Mouse (Mus musculus) embryonic facial prominence, embryonic 10.5 days (tissue): ENCODE measurements around the gene Bsdc1. TPM values are rescaled to one million over a fixed set of nuclear protein-coding genes. Genes with fewer than 3 reads are reported as not detected.

ENCODE experiments used
- DNase-seq: peaks from one replicate; pipeline ENCODE4 v3.0.0-alpha.2; 2017; ENCODE audit warnings: low spot score
- H3K27ac ChIP-seq: fragments of 300-500 bp; sonication (generic); replicated peaks from 2 replicates; pipeline ENCODE4 v1.5.1; 2016; ENCODE audit warnings: mild to moderate bottlenecking
- H3K27me3 ChIP-seq: fragments of 300-500 bp; sonication (generic); replicated peaks from 2 replicates; pipeline ENCODE4 v1.6.1; 2016; ENCODE audit warnings: low read depth, mild to moderate bottlenecking; ENCODE audit not compliant: poor library complexity, severe bottlenecking
- H3K36me3 ChIP-seq: fragments of 300-500 bp; sonication (generic); replicated peaks from 2 replicates; pipeline ENCODE4 v1.6.1; 2016; ENCODE audit warnings: mild to moderate bottlenecking, moderate library complexity
- H3K4me1 ChIP-seq: fragments of 300-500 bp; sonication (generic); 2 replicates; pipeline ENCODE4 v1.6.1; 2016
- H3K4me3 ChIP-seq: fragments of 300-500 bp; sonication (generic); 2 replicates; pipeline ENCODE4 v1.5.1; 2016; ENCODE audit warnings: mild to moderate bottlenecking, moderate library complexity
- H3K9me3 ChIP-seq: fragments of 300-500 bp; sonication (generic); 2 replicates; pipeline ENCODE4 v1.6.1; 2016; ENCODE audit warnings: mild to moderate bottlenecking
- WGBS: fragments of 180-500 bp; shearing (Covaris S2); methylation state at CpG from one replicate; pipeline ENCODE4 v1.1.7; 2016; 5-methylcytosine and 5-hydroxymethylcytosine counted together
- polyA plus RNA-seq: library from polyadenylated mRNA; unstranded; fragments of >200 nt; fragmentation: Nextera tagmentation; extraction: Ambion mirVana; gene quantifications from 2 replicates; pipeline ENCODE4 v1.2.1, GENCODE M21; 2016

Bsdc1 gene
- polyA plus RNA-seq, 1 experiment from 2014 or later: 21.5 TPM

DNA sequence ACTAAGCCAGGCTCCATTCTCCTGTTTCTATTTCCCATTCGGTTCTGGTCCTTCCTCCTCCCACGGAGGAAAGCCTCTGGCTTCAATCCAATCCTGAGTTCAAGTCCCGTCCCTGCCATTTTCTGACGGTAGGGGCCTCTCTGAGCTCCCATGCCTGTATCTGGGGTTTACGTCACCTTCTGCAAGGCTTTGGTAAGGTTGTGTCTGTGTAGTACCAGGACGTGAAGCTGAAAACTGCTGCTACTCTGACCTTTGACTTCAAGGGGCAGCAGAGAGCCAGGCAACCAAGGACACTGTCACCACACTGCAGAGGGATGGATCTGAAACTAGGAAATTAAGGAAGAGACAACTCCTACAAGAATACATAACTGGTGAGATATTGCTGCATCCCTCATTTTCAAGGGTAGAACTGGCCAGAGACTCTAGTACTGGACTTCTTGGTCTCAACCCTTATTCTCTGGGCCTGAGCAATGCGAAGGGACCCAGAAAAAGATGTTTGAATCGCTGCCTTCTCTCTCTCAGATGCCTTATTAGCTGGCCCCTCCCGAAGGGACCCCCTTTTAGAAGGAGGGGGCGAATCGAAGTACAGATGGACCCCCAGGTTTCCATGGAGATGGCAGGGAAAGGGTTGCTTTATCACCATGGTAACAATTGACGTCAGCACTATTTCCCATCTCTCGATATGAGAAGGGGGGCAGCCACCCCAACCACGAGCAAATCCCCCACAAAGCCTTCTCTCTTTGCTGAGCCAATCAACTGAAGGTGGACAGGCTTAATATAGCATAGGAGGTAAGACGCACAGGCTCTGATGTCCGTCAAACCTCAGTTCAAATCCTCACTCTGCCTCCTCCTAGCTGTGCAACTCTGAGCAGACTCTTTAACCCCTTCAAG is 34.5 kb downstream of the Bsdc1 start:
- no peak for DNase-seq
- H3K4me1 ChIP-seq: peaks cover 56% of the 10 kb centered on the region
- H3K4me3 ChIP-seq: peak overlapping the region; percentile 21; the same call in 1 of the 2 replicates
- peak overlapping the region; percentile 1; the same call in 1 of the 2 replicates for H3K27ac ChIP-seq
- H3K27me3 ChIP-seq: peaks cover 25% of the 10 kb centered on the region
- H3K36me3 ChIP-seq: no peaks in the 10 kb centered on the region
- no peaks in the 10 kb centered on the region for H3K9me3 ChIP-seq
- 41% methylated on average over 16 of the region's 16 CpGs for WGBS

- peaks cover 18% of the 10 kb centered on the region for H3K27me3 ChIP-seq
- peaks cover 54% of the 10 kb centered on the region for H3K4me1 ChIP-seq
- H3K27ac ChIP-seq: peak overlapping the region; percentile 1; the same call in 1 of the 2 replicates
These were observed 35.2 kb downstream of the Bsdc1 start for GRCm38 (mm10) chr4:129496631-129497030.

DNA sequence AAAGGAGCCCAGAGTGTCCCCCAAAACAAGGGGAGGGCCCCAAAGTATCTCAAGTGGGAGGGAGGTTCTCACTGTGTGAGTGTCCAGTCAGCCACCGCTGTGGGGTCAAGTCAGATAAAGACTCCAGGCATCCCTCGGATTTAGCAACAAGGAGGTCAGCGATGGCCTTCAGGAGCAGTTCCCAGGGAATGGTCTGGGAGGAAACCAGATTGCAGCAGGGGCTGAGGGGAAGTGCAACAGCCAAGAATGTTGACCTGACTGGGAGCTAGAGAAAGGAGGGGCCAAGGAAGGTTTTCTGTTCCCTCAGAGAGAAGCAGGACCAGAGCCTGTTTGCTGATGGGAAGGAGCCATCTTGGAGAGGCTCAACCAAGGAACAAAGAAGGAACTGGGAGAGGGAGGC is 37.6 kb downstream of the Bsdc1 start:
- Histone ChIP-seq H3K36me3 (no peaks in the 10 kb centered on the region), H3K27me3 (0 out of 2 replicates have a peak, but pooled peaks cover 3% of the 10 kb centered on the region), H3K4me3 (no peak overlapping the region), H3K4me1 (peaks cover 61% of the 10 kb centered on the region), H3K9me3 (no peaks in the 10 kb centered on the region), H3K27ac (peak overlapping the region; percentile 69)
- DNase-seq: no peak
- 74% methylated on average over 3 of the region's 3 CpGs for whole genome bisulfite sequencing

More at GRCm38 (mm10) chr4:129496631-129497030, 35.2 kb downstream of the Bsdc1 start:
- Histone ChIP-seq H3K9me3 (no peaks in the 10 kb centered on the region), H3K36me3 (no peaks in the 10 kb centered on the region), H3K4me3 (peak overlapping the region; percentile 21; the same call in 1 of the 2 replicates)
- DNase-seq: peak; percentile 27
- WGBS: 30% methylated on average over 6 of the region's 6 CpGs

DNA sequence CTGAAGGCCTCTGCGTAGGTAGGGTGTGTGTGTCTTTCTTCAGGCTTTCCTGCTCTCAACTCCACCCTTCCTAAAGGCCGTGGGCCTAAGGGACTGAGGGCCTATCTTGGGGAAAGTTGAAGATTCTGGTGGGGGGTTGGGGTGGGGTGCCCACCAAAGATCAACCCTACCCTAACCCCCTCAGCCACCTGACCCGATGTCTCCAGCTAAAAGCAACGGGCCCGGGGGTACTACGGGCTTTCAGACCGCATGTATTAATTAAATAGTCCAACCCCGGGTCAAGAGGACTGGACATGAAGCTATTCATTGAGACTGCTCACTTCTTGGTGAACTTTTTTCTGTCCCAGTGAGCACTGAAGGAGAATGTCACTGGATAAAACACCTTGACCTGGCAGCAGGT is 38.6 kb downstream of the Bsdc1 start:
- Histone ChIP-seq H3K4me3 (peak overlapping the region; percentile 65), H3K36me3 (no peaks in the 10 kb centered on the region), H3K9me3 (no peaks in the 10 kb centered on the region), H3K27me3 (0 out of 2 replicates have a peak, but pooled peaks cover 3% of the 10 kb centered on the region), H3K27ac (peak overlapping the region; percentile 89), H3K4me1 (peaks cover 67% of the 10 kb centered on the region)
- WGBS: 72% methylated on average over 8 of the region's 8 CpGs
- DNase-seq: no peak

- Histone ChIP-seq H3K27me3 (0 out of 2 replicates have a peak, but pooled peaks cover 3% of the 10 kb centered on the region), H3K4me1 (peaks cover 59% of the 10 kb centered on the region), H3K4me3 (peak overlapping the region; percentile 65), H3K9me3 (no peaks in the 10 kb centered on the region), H3K36me3 (no peaks in the 10 kb centered on the region), H3K27ac (peak overlapping the region; percentile 89)
- 2% methylated on average over 49 of the region's 49 CpGs for WGBS
- DNase-seq: peak; percentile 98
These were observed 39.5 kb downstream of the Bsdc1 start for GRCm38 (mm10) chr4:129500607-129501566.

DNA sequence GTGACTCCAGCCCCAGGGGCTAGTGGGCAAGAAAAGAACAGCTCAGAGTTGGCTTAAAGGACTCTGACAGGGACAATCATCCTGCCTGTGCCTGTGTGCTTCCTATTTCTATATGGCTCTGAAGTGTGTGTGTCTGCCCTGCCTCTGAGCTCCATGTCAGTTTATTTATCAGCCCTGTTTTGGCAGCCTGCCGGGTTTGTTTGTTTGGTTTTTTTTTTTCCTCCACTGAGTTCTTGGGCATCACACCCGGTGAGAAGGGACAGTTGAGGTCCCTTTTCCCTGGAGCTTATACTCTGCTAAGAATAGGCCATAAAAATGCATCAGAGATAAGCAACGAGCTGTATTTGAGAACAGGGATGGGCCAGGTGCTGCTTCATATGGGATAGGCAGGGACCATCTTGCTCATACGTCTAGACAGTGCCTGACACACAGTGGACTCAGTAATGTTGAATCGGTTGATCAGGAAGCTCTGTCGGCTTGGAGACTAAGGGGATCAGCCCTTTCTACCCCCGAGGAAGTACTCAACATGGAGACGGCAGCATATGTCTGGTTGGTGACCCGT is 41.0 kb downstream of the Bsdc1 start:
- no peak overlapping the region for H3K4me3 ChIP-seq
- H3K9me3 ChIP-seq: no peaks in the 10 kb centered on the region
- H3K36me3 ChIP-seq: no peaks in the 10 kb centered on the region
- 73% methylated on average over 9 of the region's 9 CpGs for WGBS
- peaks cover 46% of the 10 kb centered on the region for H3K4me1 ChIP-seq
- 0 out of 2 replicates have a peak, but pooled peaks cover 3% of the 10 kb centered on the region for H3K27me3 ChIP-seq
- DNase-seq: no peak
- H3K27ac ChIP-seq: no peak overlapping the region

DNA sequence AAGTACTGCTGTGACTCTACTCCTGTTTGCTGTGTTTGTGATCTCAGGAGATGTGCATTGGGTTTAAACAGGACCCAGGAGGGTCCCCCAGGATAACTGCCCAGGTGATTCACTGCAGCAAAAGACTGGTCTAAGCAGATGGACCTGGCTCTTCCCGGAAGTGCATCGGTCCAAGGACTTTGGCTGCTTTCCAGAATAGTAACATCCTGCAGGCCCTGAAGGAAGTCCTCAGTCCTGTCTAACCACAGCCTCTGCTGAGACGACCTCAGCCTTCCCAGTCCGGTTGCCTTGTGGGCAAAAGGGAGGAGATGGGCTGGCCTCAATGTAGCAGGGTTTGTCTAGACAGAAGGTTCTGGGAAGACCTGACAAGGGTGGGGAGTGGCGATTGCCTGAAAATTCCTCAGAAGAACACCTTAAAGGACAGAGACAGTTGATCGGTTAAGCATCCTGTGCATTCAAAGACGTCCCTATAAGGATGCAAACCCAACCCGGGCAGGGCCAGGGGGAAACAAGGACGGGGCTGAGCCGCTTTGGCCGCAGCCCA is 41.6 kb downstream of the Bsdc1 start:
- Histone ChIP-seq H3K4me1 (peaks cover 50% of the 10 kb centered on the region), H3K27ac (no peak overlapping the region), H3K9me3 (no peaks in the 10 kb centered on the region), H3K4me3 (no peak overlapping the region), H3K27me3 (0 out of 2 replicates have a peak, but pooled peaks cover 3% of the 10 kb centered on the region), H3K36me3 (no peaks in the 10 kb centered on the region)
- DNase-seq: no peak
- WGBS: 76% methylated on average over 11 of the region's 11 CpGs

DNA sequence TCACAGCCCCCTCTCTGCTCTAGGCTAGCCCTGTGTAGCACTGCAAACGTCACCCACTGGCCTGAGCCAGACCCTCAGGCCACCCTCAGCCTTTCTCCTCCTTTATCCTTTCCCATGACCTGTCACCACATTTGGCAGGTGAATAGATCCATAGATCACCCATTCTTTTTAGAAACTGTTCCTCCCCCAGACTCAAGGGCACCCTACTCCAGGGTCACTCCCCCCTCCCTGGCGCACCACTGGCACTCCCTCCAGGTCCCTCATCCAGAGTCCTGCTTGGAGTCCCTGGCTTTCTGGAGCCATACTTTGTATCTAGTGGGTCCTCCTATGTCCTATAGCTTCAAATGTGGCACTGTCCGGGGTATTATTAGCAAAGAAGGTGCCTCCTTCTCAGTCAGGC is 44.1 kb downstream of the Bsdc1 start:
- no peak for DNase-seq
- H3K4me3 ChIP-seq: no peak overlapping the region
- no peak overlapping the region for H3K27ac ChIP-seq
- WGBS: 79% methylated on average over 3 of the region's 3 CpGs
- no peaks in the 10 kb centered on the region for H3K9me3 ChIP-seq
- no peaks in the 10 kb centered on the region for H3K36me3 ChIP-seq
- H3K4me1 ChIP-seq: peaks cover 50% of the 10 kb centered on the region
- no peaks in the 10 kb centered on the region for H3K27me3 ChIP-seq

- H3K27ac ChIP-seq: no peak overlapping the region
- no peak for DNase-seq
- peaks cover 62% of the 10 kb centered on the region for H3K4me1 ChIP-seq
- H3K9me3 ChIP-seq: no peaks in the 10 kb centered on the region
- no peak overlapping the region for H3K4me3 ChIP-seq
- H3K27me3 ChIP-seq: no peaks in the 10 kb centered on the region
- WGBS: 66% methylated on average over 9 of the region's 10 CpGs
- no peaks in the 10 kb centered on the region for H3K36me3 ChIP-seq
These were observed 46.3 kb downstream of the Bsdc1 start for GRCm38 (mm10) chr4:129507434-129508236.

DNA sequence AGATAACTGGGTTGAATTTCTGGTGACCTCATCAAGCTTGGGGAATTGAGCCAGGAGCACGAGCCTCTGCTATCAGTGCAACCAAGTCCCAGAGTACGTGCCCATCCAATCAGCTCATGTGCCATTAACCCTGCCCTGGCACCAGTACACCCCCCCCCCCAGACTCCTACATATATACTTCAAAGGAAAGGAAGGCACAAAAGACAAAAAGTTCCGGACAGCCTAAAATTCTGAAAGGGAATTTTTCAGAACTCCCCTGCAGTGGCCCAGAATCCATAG is 46.8 kb downstream of the Bsdc1 start:
- H3K4me3 ChIP-seq: no peak overlapping the region
- WGBS: 76% methylated on average over 3 of the region's 3 CpGs
- no peak for DNase-seq
- no peak overlapping the region for H3K27ac ChIP-seq
- H3K9me3 ChIP-seq: no peaks in the 10 kb centered on the region
- H3K27me3 ChIP-seq: no peaks in the 10 kb centered on the region
- peaks cover 63% of the 10 kb centered on the region for H3K4me1 ChIP-seq
- H3K36me3 ChIP-seq: no peaks in the 10 kb centered on the region

- no peak overlapping the region for H3K27ac ChIP-seq
- H3K36me3 ChIP-seq: no peaks in the 10 kb centered on the region
- 71% methylated on average over 15 of the region's 15 CpGs for WGBS
- H3K4me1 ChIP-seq: peaks cover 57% of the 10 kb centered on the region
- no peaks in the 10 kb centered on the region for H3K9me3 ChIP-seq
- no peak overlapping the region for H3K4me3 ChIP-seq
- DNase-seq: no peak
- no peaks in the 10 kb centered on the region for H3K27me3 ChIP-seq
These were observed 47.6 kb downstream of the Bsdc1 start for GRCm38 (mm10) chr4:129508834-129509600.
